Mouse (Mus musculus) kidney, postnatal 4 days (tissue): ENCODE measurements around the gene Mark2.
"Not testable (repeated sequence)": the region's sequence is repeated elsewhere in the genome, so short reads cannot be mapped to it uniquely, and the experiment has no call there.

Source experiments
- DNase-seq, 2 experiments: peaks; one replicate each; pipeline ENCODE4 v3.0.0; 2021; ENCODE audit warnings: mixed read lengths in 2 of 2

The Mark2 gene

GRCm38 (mm10) chr19:7341512-7342397 lies at the start of gene Mark2:
Mark2 (minus strand) TSS chr19:7341860.
- DNase-seq: peak; percentile 100

DNA sequence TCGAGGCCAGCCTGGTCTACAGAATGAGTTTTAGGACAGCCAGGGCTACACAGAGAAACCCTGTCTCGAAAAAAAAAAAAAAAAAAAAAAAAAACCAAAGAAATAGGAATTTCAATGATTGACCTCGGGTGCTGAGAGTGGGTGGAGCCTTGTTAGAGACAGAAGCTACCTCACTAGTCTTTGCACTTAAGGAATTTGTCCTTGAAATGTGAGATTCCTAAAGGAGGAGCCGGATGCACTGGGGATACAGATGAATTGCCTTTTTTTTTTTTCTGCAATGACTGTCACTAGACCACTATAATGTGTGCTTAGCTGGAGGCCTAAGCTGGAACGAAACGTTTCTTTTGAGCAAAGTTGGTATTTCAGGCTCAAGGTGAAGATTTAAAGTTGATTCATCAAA lies 46.8 kb upstream of the Mark2 start:
- no peak for DNase-seq

DNA sequence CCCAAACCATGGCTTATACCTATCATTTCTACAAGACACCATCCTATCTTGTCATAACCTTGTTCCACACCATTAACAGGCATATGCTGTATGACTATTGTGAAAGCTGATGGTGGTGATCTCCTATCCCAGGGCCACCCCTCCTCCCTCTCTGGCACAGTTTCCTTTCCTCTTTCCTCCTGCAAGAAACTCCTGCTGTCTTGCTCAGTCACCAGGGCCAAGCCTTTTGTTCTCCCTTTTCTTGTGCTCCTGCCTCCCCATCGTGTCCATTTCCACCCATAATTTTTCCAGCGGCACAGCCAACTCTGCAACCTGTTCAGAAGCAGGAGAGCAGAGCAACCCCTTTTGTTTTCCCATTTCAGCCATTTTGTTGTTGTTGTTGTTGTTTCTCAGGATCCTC lies 44.4 kb upstream of the Mark2 start:
- DNase-seq: no peak

- peak; percentile 100 for DNase-seq
Measured at GRCm38 (mm10) chr19:7382903-7383865, 41.5 kb upstream of the Mark2 start, which contains the start of gene Spindoc. Spindoc (minus strand) TSS chr19:7382994.

DNA sequence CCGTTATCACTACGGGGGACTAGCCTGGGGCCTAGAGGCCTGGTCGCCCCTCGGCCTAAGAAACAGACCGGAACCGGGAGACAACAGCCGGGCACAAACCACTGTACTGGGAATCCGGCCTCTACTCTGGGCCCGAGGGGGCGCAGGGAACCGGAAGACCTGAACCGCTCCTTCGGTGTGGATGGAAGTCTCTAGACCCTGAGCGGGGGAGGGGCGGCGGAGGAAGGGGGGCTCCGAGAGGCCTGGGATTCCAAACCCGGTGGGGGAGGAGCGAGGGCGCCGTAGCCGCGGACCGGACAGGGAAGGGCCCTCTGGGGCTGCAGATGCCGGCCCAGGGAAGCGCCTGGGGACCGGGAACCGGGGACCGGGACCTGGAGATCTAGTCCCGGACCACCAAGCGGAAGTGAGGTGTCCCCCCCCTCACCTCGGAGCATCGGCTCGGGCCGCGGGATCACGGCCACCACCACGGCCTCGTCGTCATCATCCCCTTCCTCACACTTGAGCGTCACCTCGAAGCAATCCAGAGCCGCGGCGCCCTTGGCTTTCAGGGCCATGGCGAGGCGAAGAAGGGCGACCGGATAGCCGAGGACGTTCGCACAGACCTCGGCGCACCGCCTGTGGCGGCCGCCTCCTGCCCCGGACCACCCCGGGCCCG lies 40.7 kb upstream of the Mark2 start:
- DNase-seq: peak; percentile 87 to 92

DNA sequence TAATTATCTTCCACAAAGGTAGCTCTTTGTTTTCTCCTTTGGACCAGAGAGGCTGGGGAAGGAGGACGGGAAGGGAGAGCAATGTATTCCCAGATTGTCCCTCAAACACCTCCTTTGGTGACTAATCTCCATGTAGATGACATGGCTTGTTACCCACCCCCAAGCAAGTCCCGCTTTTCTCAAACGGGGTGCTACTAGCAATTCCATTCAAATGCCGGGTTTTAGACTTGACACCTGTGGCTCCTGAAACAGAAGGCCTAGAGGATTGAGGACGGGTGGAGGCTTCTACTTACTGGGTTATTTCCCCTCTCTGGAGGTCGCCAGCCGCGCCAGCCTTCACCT lies 40.2 kb upstream of the Mark2 start:
- no peak for DNase-seq

GRCm38 (mm10) chr19:7377639-7378038 lies 36.0 kb upstream of the Mark2 start:
- no peak for DNase-seq

DNA sequence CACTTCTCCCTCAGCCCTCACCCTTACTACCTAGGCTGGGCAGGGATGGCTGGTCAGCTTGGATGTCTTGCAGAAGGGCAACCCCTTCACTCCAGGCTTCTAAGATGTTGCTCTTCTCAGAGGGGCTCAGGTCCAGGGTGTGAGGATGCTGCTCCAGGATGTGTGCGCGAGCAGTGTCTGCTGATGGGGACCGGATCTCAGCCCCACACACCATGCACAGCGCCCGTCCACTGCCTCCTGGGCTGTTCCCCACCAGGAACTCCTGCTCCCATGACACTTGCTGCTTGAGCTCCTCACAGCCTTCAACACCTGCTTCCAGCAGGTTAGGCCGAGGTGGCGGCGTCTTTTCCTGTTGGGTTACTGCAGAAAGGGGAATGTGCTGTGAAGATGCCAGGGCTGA lies 32.8 kb upstream of the Mark2 start:
- no peak for DNase-seq

- DNase-seq: not testable (repeated sequence)
Measured at GRCm38 (mm10) chr19:7369469-7369868, 27.8 kb upstream of the Mark2 start.

- no peak for DNase-seq
Measured at GRCm38 (mm10) chr19:7353636-7354035, 12.0 kb upstream of the Mark2 start.

DNA sequence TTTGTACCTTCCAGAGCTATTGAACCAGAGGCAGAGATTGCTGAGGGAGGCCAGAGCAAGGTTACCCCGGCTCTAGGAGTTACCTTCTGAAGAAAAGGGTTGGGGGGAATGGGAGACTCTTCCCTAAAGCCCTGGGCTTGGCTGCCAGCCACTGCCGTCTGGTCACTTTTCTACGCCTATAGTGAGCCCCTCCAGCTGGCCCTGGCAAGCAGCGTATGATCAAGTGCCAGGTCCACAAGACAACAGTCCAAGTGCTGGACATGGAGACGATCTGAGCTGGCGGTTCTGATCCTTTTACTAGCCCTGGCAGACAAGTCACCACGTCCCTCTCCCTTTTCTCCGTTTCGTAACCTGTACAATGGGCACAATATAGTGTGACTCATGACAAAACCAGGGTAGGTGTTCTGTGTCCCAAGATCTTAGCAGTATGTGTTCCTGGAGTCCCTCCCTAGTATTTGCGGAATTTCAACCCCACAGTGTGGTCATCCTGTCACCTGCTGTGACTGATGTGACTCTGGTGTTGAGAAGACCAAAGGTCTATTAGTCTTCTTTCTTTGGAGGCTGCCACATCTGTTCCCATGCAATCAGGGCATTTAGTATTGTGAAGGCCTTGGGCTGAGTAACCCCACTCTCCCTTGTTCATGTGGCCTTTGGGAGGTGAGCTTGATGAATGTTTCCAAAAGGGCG lies 11.3 kb upstream of the Mark2 start:
- peak in 1 of 2 experiments; percentile 13 for DNase-seq

DNA sequence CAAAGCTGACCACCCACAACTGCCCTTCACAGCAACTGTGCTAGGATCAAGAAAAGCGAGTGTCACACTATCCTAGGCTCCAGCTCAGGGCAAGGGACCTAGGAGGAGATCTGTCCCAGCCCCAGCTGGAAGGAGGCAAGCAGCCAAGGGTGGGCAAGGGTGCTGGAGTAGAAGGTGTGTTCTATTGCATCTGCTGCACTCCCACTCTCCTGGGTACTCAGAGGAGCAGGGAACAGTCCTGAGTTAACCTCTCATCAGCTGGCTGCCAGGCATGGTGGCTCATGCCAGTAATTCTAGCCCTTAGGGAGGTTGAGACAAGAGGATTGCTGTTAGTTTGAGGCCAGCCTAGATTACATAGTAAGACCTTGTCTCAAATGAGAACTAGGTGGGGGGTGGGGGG lies 8.3 kb upstream of the Mark2 start:
- no peak for DNase-seq

DNA sequence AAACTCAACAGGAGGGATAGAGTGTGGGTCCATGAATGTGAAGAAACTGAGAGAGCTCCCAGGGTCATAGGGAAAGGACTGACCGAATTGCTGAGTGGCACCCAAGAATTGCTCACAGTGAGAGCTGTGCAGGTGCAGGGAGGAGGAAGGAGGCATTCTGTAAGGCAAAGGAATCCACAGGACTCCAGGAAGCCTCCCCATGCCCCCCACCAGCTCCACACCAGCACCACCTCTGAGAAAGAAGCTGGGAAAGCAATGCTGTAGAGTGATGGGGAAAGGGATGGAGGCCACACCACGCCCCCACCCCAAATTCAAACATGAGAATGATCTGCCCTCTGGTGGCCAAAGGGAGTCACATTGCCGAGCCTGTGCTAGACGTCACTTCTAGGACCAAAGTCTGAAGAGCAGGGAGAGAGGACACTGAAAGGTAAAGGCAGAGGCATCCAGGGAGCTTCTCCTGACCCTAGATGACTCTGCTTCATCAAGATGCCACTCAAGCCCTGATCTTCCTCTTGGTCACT lies 3.6 kb upstream of the Mark2 start:
- DNase-seq: peak; percentile 70 to 75

DNA sequence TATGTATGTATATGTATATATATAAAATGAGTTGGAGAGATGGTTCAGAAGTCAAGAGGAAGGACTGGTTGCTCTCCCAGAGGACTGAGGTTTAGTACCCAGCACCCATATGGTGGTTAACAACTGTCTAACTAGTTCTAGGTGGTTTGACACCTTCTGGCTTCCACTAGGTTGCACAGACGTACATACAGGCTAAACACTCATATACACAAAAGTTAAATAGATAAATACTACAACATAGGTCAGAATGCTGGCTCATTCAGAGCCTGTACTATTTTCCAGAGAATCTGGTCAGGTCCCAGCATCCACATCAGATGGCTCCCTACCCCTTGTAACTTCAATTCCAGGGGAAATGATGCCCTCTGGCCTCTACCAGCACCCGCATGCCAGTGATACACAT lies 986 bp upstream of the Mark2 start:
- DNase-seq: no peak

DNA sequence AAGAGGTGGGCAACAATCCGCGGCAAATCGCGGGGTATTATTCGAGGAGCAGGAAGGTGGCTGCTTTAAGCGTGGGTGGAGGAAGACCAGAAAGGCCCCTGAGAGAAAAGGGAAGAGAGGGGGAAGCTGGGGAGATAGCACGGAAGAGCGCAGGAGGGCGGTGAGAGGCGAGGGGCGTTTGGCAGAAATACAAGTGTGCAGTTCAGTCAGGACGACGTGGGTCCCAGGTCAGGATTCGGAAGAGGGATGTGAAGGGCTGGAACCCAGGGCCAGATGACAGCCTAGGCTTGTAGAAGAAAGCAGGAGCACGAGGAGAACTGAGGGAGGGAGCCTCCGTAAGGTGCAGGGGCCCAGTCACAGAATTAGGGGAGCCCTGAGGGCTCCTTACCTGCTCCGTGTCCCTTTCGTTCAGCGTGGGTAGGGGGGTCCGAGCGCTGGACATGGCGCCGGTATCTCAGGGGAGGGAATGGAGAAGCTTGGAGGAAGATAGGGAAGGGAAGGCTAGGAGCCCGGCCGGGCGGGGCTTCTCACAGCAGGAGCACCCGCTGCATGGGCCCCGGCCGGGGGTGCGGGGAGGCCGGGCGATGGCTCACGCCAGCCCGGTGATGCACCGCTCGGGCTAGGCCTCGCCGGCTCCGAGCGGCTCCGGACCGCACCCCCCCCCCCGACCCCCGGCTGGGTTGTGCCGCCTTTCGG lies 732 bp downstream of the Mark2 start:
- no peak for DNase-seq

- DNase-seq: peak; percentile 21 to 43
Measured at GRCm38 (mm10) chr19:7340371-7340779, 1.3 kb downstream of the Mark2 start.

DNA sequence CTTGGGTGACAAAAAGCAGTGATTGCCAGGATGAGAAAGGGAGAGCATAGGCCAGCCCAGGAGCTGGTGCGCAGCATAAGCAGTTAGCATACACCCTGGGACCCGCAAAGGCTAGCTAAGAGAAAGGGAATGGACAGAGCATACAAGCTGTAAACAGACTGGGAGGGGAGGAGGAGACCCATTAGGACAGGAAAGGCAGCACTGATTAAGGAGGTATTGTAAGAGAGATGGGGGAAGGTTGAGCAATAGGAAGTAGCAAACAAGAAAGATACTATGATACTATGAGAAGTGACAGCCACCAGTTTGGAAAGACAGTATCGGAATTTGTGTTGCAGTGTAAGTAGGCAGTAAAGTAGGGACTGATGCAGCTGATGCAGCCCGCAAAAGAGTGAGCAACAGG lies 1.8 kb downstream of the Mark2 start:
- no peak for DNase-seq

DNA sequence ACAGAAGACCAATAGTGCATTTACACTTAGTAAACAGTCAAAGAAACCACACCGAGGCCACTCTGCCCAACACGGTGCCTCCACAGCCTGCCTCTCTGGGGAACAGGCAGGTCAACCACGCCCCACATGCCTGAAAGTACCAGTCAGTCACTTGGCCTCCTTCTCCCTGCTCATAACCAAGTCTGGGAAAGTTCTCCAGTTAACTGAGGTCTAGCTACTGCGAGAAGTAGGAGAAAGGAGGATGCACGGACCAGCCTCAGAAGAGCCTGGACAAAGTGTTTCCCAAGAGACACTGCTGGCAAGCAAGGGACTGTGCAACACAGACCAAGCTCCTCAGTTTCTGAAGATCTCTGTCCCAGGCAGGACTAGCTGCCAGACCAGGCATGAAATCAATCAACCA lies 2.6 kb downstream of the Mark2 start:
- peak; percentile 26 to 48 for DNase-seq

DNA sequence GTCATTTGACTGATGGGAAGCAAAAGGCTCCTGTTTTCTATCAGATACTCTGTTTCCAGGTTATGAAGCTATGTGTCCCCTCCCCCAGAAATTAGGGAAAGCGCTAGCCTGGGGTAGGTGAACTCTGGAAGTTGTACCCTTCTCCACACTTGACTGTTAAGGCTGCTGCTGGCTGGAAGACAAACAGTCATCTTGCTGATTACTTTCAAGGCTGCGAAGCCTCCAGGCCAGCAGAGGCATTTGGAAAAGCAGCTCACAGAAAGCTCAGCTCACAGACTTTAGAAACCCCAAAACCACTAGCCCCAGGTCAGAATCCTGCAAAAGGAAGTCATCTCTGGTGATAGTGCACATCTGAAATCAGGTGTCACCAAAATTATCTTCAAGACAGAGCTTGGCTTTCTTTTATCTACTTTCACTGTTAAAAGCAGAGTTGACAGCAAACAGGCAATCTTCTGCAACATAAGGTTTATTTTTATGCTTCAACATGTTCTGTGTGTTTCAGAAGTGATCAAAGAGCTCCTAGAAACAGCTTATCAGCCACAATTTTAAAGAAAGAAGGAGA lies 3.8 kb downstream of the Mark2 start:
- no peak for DNase-seq

- DNase-seq: no peak
Measured at GRCm38 (mm10) chr19:7335656-7336055, 6.0 kb downstream of the Mark2 start.

GRCm38 (mm10) chr19:7334049-7334448 lies 7.6 kb downstream of the Mark2 start:
- DNase-seq: peak; percentile 20 to 49
